Mouse (Mus musculus) liver, embryonic 12.5 days (tissue): ENCODE results near the gene Haus5. TPM values are rescaled to one million over a fixed set of nuclear protein-coding genes. Genes with fewer than 3 reads are reported as not detected.

ENCODE experiments used
- polyA plus RNA-seq: library from polyadenylated mRNA; unstranded; fragments of >200 nt; fragmentation: Nextera tagmentation; extraction: Ambion mirVana; gene quantifications from 2 replicates; pipeline ENCODE4 v1.2.1, GENCODE M21; 2016

Gene Haus5
- polyA plus RNA-seq, 1 experiment from 2014 or later, result 47.8 TPM

Other genes starting within 250 kb of the Haus5 start
- 3.0 and 4.1 TPM in 2 replicates for gene Hcst, start 245.1 kb downstream of the Haus5 start, polyA plus RNA-seq
- gene Nfkbid, start 243.3 kb downstream of the Haus5 start, polyA plus RNA-seq, result 1.5 and 2.1 TPM in 2 replicates
- 7.5 and 8.2 TPM in 2 replicates for gene Aplp1, start 219.5 kb downstream of the Haus5 start, polyA plus RNA-seq
- 0.05 and 0.17 TPM in 2 replicates for gene Kirrel2, start 207.3 kb downstream of the Haus5 start, polyA plus RNA-seq
- 0.14 and 0.18 TPM in 2 replicates for gene Nphs1, start 206.7 kb downstream of the Haus5 start, polyA plus RNA-seq
- gene Prodh2, start 171.4 kb downstream of the Haus5 start, polyA plus RNA-seq, result 21.1 and 22.3 TPM in 2 replicates
- gene Arhgap33, start 129.9 kb downstream of the Haus5 start, polyA plus RNA-seq, result 4.0 and 4.8 TPM in 2 replicates
- 5.0 and 5.4 TPM in 2 replicates for gene Hspb6, start 112.8 kb downstream of the Haus5 start, polyA plus RNA-seq
- gene Proser3, start 112.7 kb downstream of the Haus5 start, polyA plus RNA-seq, result 5.3 and 5.6 TPM in 2 replicates
- 30.3 and 31.4 TPM in 2 replicates for gene Lin37, start 105.2 kb downstream of the Haus5 start, polyA plus RNA-seq
- gene U2af1l4, start 101.7 kb downstream of the Haus5 start, polyA plus RNA-seq, result 51.9 and 55.1 TPM in 2 replicates
- gene Gm49396, start 101.7 kb downstream of the Haus5 start, polyA plus RNA-seq, result 5.8 and 6.7 TPM in 2 replicates
- gene Psenen, start 101.4 kb downstream of the Haus5 start, polyA plus RNA-seq, result 83.3 and 87.9 TPM in 2 replicates
- 3.0 and 3.9 TPM in 2 replicates for gene Igflr1, start 99.6 kb downstream of the Haus5 start, polyA plus RNA-seq
- gene Kmt2b, start 76.3 kb downstream of the Haus5 start, polyA plus RNA-seq, result 4.5 and 4.9 TPM in 2 replicates
- gene Zbtb32, start 66.1 kb downstream of the Haus5 start, polyA plus RNA-seq, result 0.17 and 0.20 TPM in 2 replicates
- 0.25 and 0.33 TPM in 2 replicates for gene Upk1a, start 52.1 kb downstream of the Haus5 start, polyA plus RNA-seq
- 691 and 732 TPM in 2 replicates for gene Cox6b1, start 38.8 kb downstream of the Haus5 start, polyA plus RNA-seq
- 0.12 and 0.19 TPM in 2 replicates for gene Etv2, start 29.1 kb downstream of the Haus5 start, polyA plus RNA-seq
- gene Rbm42, start 14.7 kb downstream of the Haus5 start, polyA plus RNA-seq, result 83.1 and 83.5 TPM in 2 replicates
- gene Pmis2, start 6.6 kb upstream of the Haus5 start, polyA plus RNA-seq, result not detected in 2 replicates
- gene 2200002J24Rik, start 33.9 kb upstream of the Haus5 start, polyA plus RNA-seq, result 0.65 and 1.0 TPM in 2 replicates
- gene Atp4a, start 47.2 kb upstream of the Haus5 start, polyA plus RNA-seq, result 1.8 and 1.9 TPM in 2 replicates
- gene Tmem147, start 64.5 kb upstream of the Haus5 start, polyA plus RNA-seq, result 125 and 126 TPM in 2 replicates
- not detected in 2 replicates for gene Gapdhs, start 78.7 kb upstream of the Haus5 start, polyA plus RNA-seq
- gene Sbsn, start 86.5 kb upstream of the Haus5 start, polyA plus RNA-seq, result 0.19 and 0.41 TPM in 2 replicates
- not detected in 2 replicates for gene Dmkn, start 98.8 kb upstream of the Haus5 start, polyA plus RNA-seq
- not detected in 2 replicates for gene Krtdap, start 122.9 kb upstream of the Haus5 start, polyA plus RNA-seq
- gene Ffar2, start 158.8 kb upstream of the Haus5 start, polyA plus RNA-seq, result 0.21 and 0.53 TPM in 2 replicates
- gene Ffar3, start 191.2 kb upstream of the Haus5 start, polyA plus RNA-seq, result not detected in 2 replicates
- gene Ffar1, start 196.6 kb upstream of the Haus5 start, polyA plus RNA-seq, result not detected in 2 replicates
- 0.21 and 0.38 TPM in 2 replicates for gene Cd22, start 215.3 kb upstream of the Haus5 start, polyA plus RNA-seq
- gene Mag, start 249.9 kb upstream of the Haus5 start, polyA plus RNA-seq, result 0.13 and 0.20 TPM in 2 replicates